Mouse (Mus musculus): ENCODE measurements around the gene Slc9a8. TPM values are rescaled to one million over a fixed set of nuclear protein-coding genes. Genes with fewer than 3 reads are reported as not detected.
A peak's percentile ranks its signal among the peaks of the same experiment; 100 is the strongest.

The Slc9a8 gene
- total RNA-seq, 4 experiments from 2014 or later, result 34.4 to 38.7 (median 35.1) TPM

GRCm38 (mm10) chr2:167449331-167450275 lies 28.1 kb downstream of the Slc9a8 start:
- no peak for DNase-seq (ENCODE audit: low spot score in 2 of 2)

- DNase-seq (ENCODE audit: low spot score in 2 of 2), result no peak
These were observed 29.1 kb downstream of the Slc9a8 start for GRCm38 (mm10) chr2:167450647-167451046.

- no peak for DNase-seq (ENCODE audit: low spot score in 2 of 2)
These were observed 32.3 kb downstream of the Slc9a8 start for GRCm38 (mm10) chr2:167453814-167454213.

- no peak for DNase-seq (ENCODE audit: low spot score in 2 of 2)
These were observed 35.0 kb downstream of the Slc9a8 start for GRCm38 (mm10) chr2:167456361-167457020.

- DNase-seq (ENCODE audit: low spot score in 2 of 2), result no peak
These were observed 35.7 kb downstream of the Slc9a8 start for GRCm38 (mm10) chr2:167457213-167457612.

- no peak for DNase-seq (ENCODE audit: low spot score in 2 of 2)
These were observed 37.0 kb downstream of the Slc9a8 start for GRCm38 (mm10) chr2:167458548-167458947.

GRCm38 (mm10) chr2:167459071-167459865 lies 37.8 kb downstream of the Slc9a8 start:
- no peak for DNase-seq (ENCODE audit: low spot score in 2 of 2)

GRCm38 (mm10) chr2:167462954-167463353 lies 41.4 kb downstream of the Slc9a8 start:
- DNase-seq (ENCODE audit: low spot score in 2 of 2), result no peak

- DNase-seq (ENCODE audit: low spot score in 2 of 2), result no peak
These were observed 42.3 kb downstream of the Slc9a8 start for GRCm38 (mm10) chr2:167463802-167464201.

- DNase-seq (ENCODE audit: low spot score in 2 of 2), result no peak
These were observed 44.4 kb downstream of the Slc9a8 start for GRCm38 (mm10) chr2:167465951-167466350.

- no peak for DNase-seq (ENCODE audit: low spot score in 2 of 2)
These were observed 45.7 kb downstream of the Slc9a8 start for GRCm38 (mm10) chr2:167467214-167467613.

- DNase-seq (ENCODE audit: low spot score in 2 of 2), result no peak
These were observed 46.9 kb downstream of the Slc9a8 start for GRCm38 (mm10) chr2:167468444-167468843.

- DNase-seq (ENCODE audit: low spot score in 2 of 2), result no peak
These were observed 49.1 kb downstream of the Slc9a8 start for GRCm38 (mm10) chr2:167470611-167471010.

- DNase-seq (ENCODE audit: low spot score in 2 of 2), result no peak
These were observed 50.1 kb downstream of the Slc9a8 start for GRCm38 (mm10) chr2:167471585-167471984.

GRCm38 (mm10) chr2:167474218-167474617 lies 52.7 kb downstream of the Slc9a8 start:
- DNase-seq (ENCODE audit: low spot score in 2 of 2), result no peak

GRCm38 (mm10) chr2:167475596-167475995 lies 54.1 kb downstream of the Slc9a8 start:
- DNase-seq (ENCODE audit: low spot score in 2 of 2), result no peak

- peak in 1 of 2 experiments; percentile 69 for DNase-seq (ENCODE audit: low spot score in 2 of 2)
These were observed 54.7 kb downstream of the Slc9a8 start for GRCm38 (mm10) chr2:167476200-167476688.

GRCm38 (mm10) chr2:167476762-167477161 lies 55.2 kb downstream of the Slc9a8 start:
- DNase-seq (ENCODE audit: low spot score in 2 of 2), result no peak

- DNase-seq (ENCODE audit: low spot score in 2 of 2), result no peak
These were observed 56.6 kb downstream of the Slc9a8 start for GRCm38 (mm10) chr2:167478128-167478527.

- DNase-seq (ENCODE audit: low spot score in 2 of 2), result no peak
These were observed 58.0 kb downstream of the Slc9a8 start for GRCm38 (mm10) chr2:167479501-167479900.

GRCm38 (mm10) chr2:167482681-167483080 lies 61.2 kb downstream of the Slc9a8 start:
- no peak for DNase-seq (ENCODE audit: low spot score in 2 of 2)
